Mouse (Mus musculus) embryonic facial prominence, embryonic 15.5 days (tissue): ENCODE measurements at regions not wholly inside any gene's neighbourhood (a gene's known extent, or its start where the extent isn't known, plus 50 kb on each side); places are given as distances from the start of the nearest gene placed in this dataset.

ENCODE experiments used
- ATAC-seq: fragments of 200-750 bp; cut with Nextera tagmentation; 2 replicates; pipeline ENCODE4 v1.8.0; 2017; ENCODE audit warnings: low read depth, moderate TSS enrichment; ENCODE audit not compliant: insufficient number of reproducible peaks, low FRiP score, low TSS enrichment
- H3K27ac ChIP-seq: fragments of 300-500 bp; sonication (generic); replicated peaks from 2 replicates; pipeline ENCODE4 v1.5.1; 2015; ENCODE audit warnings: mild to moderate bottlenecking, inconsistent platforms
- H3K27me3 ChIP-seq: fragments of 300-500 bp; sonication (generic); 2 replicates; pipeline ENCODE4 v1.6.1; 2015; ENCODE audit warnings: inconsistent platforms
- H3K36me3 ChIP-seq: fragments of 300-500 bp; sonication (generic); 2 replicates; pipeline ENCODE4 v1.6.1; 2015; ENCODE audit warnings: mild to moderate bottlenecking, inconsistent platforms
- H3K4me1 ChIP-seq: fragments of 300-500 bp; sonication (generic); 2 replicates; pipeline ENCODE4 v1.6.1; 2015; ENCODE audit warnings: inconsistent platforms
- H3K4me2 ChIP-seq: fragments of 300-500 bp; sonication (generic); replicated peaks from 2 replicates; pipeline ENCODE4 v1.6.1; 2015; ENCODE audit warnings: mild to moderate bottlenecking, inconsistent platforms
- H3K4me3 ChIP-seq: fragments of 300-500 bp; sonication (generic); replicated peaks from 2 replicates; pipeline ENCODE4 v1.5.1; 2015; ENCODE audit warnings: mild to moderate bottlenecking, inconsistent platforms
- H3K9ac ChIP-seq: fragments of 300-500 bp; sonication (generic); 2 replicates; pipeline ENCODE4 v1.6.1; 2015; ENCODE audit warnings: inconsistent platforms
- H3K9me3 ChIP-seq: fragments of 300-500 bp; sonication (generic); replicated peaks from 2 replicates; pipeline ENCODE4 v1.6.1; 2016; ENCODE audit warnings: inconsistent platforms
- WGBS: fragments of 180-500 bp; shearing (Covaris S2); methylation state at CpG from one replicate; pipeline ENCODE4 v1.1.7; 2015; 5-methylcytosine and 5-hydroxymethylcytosine counted together

GRCm38 (mm10) chr12:15222497-15223170, 594.1 kb downstream of the Trib2 start:
- 85% methylated on average over 5 of the region's 5 CpGs for WGBS

GRCm38 (mm10) chr12:15218504-15218903, 598.2 kb downstream of the Trib2 start:
- Histone ChIP-seq H3K36me3 (no peaks in the 10 kb centered on the region), H3K9ac (no peak overlapping the region), H3K27ac (no peak overlapping the region), H3K9me3 (no peaks in the 10 kb centered on the region), H3K4me3 (no peak overlapping the region), H3K27me3 (no peaks in the 10 kb centered on the region), H3K4me1 (no peaks in the 10 kb centered on the region), H3K4me2 (no peak overlapping the region)
- 70% methylated on average over 8 of the region's 8 CpGs for WGBS
- ATAC-seq = no peak

More at GRCm38 (mm10) chr12:15222497-15223170, 594.1 kb downstream of the Trib2 start:
- Histone ChIP-seq H3K27me3 (no peaks in the 10 kb centered on the region), H3K4me2 (no peak overlapping the region), H3K4me3 (no peak overlapping the region), H3K27ac (no peak overlapping the region), H3K9ac (no peak overlapping the region), H3K9me3 (no peaks in the 10 kb centered on the region), H3K4me1 (no peaks in the 10 kb centered on the region), H3K36me3 (no peaks in the 10 kb centered on the region)
- no peak for ATAC-seq

- Histone ChIP-seq H3K4me3 (no peak overlapping the region), H3K9ac (no peak overlapping the region), H3K27me3 (no peaks in the 10 kb centered on the region), H3K36me3 (no peaks in the 10 kb centered on the region), H3K4me1 (no peaks in the 10 kb centered on the region), H3K4me2 (no peak overlapping the region), H3K27ac (no peak overlapping the region), H3K9me3 (no peaks in the 10 kb centered on the region)
- 61% methylated on average over 3 of the region's 3 CpGs for WGBS
- no peak for ATAC-seq
Measured at GRCm38 (mm10) chr12:15216180-15216579, 600.5 kb downstream of the Trib2 start.

GRCm38 (mm10) chr12:15174411-15175041, 642.2 kb downstream of the Trib2 start:
- H3K36me3 ChIP-seq = no peaks in the 10 kb centered on the region
- no peak overlapping the region for H3K4me3 ChIP-seq
- 50% methylated on average over 6 of the region's 6 CpGs for WGBS
- ATAC-seq = no peak
- H3K9ac ChIP-seq = no peak overlapping the region
- no peak overlapping the region for H3K4me2 ChIP-seq
- H3K9me3 ChIP-seq = no peaks in the 10 kb centered on the region
- no peak overlapping the region for H3K27ac ChIP-seq
- H3K27me3 ChIP-seq = no peaks in the 10 kb centered on the region
- H3K4me1 ChIP-seq = no peaks in the 10 kb centered on the region

- Histone ChIP-seq H3K36me3 (no peaks in the 10 kb centered on the region), H3K27ac (no peak overlapping the region), H3K27me3 (no peaks in the 10 kb centered on the region), H3K4me2 (no peak overlapping the region), H3K4me3 (no peak overlapping the region), H3K4me1 (no peaks in the 10 kb centered on the region), H3K9ac (no peak overlapping the region), H3K9me3 (no peaks in the 10 kb centered on the region)
- 69% methylated on average over 5 of the region's 5 CpGs for WGBS
- ATAC-seq = no peak
Measured at GRCm38 (mm10) chr12:15162605-15163004, 654.1 kb downstream of the Trib2 start.

- no peak overlapping the region for H3K27ac ChIP-seq
- no peak overlapping the region for H3K4me3 ChIP-seq
- no peaks in the 10 kb centered on the region for H3K9me3 ChIP-seq
- H3K36me3 ChIP-seq = no peaks in the 10 kb centered on the region
- ATAC-seq = no peak
- no peaks in the 10 kb centered on the region for H3K27me3 ChIP-seq
- WGBS = 70% methylated on average over 3 of the region's 3 CpGs
- H3K4me2 ChIP-seq = no peak overlapping the region
- no peak overlapping the region for H3K9ac ChIP-seq
- no peaks in the 10 kb centered on the region for H3K4me1 ChIP-seq
Measured at GRCm38 (mm10) chr12:15161864-15162263, 654.9 kb downstream of the Trib2 start.

GRCm38 (mm10) chr12:15160478-15160998, 656.2 kb downstream of the Trib2 start:
- ATAC-seq = no peak
- 85% methylated on average over 2 of the region's 2 CpGs for WGBS
- H3K4me3 ChIP-seq = no peak overlapping the region

GRCm38 (mm10) chr12:15146398-15146797, 670.3 kb downstream of the Trib2 start:
- Histone ChIP-seq H3K4me1 (no peaks in the 10 kb centered on the region), H3K36me3 (no peaks in the 10 kb centered on the region), H3K27me3 (no peaks in the 10 kb centered on the region), H3K4me3 (no peak overlapping the region), H3K27ac (no peak overlapping the region), H3K9ac (no peak overlapping the region), H3K9me3 (no peaks in the 10 kb centered on the region), H3K4me2 (no peak overlapping the region)
- WGBS = 73% methylated on average over 2 of the region's 2 CpGs
- no peak for ATAC-seq

More at GRCm38 (mm10) chr12:15160478-15160998, 656.2 kb downstream of the Trib2 start:
- Histone ChIP-seq H3K36me3 (no peaks in the 10 kb centered on the region), H3K4me2 (no peak overlapping the region), H3K9ac (no peak overlapping the region), H3K4me1 (no peaks in the 10 kb centered on the region), H3K9me3 (no peaks in the 10 kb centered on the region), H3K27me3 (no peaks in the 10 kb centered on the region), H3K27ac (no peak overlapping the region)

GRCm38 (mm10) chr12:15137039-15137438, 679.7 kb downstream of the Trib2 start:
- H3K9ac ChIP-seq = no peak overlapping the region
- no peaks in the 10 kb centered on the region for H3K27me3 ChIP-seq
- H3K4me3 ChIP-seq = no peak overlapping the region
- H3K9me3 ChIP-seq = no peaks in the 10 kb centered on the region
- H3K27ac ChIP-seq = no peak overlapping the region
- WGBS = 73% methylated on average over 5 of the region's 5 CpGs
- no peak overlapping the region for H3K4me2 ChIP-seq
- H3K4me1 ChIP-seq = no peaks in the 10 kb centered on the region
- ATAC-seq = no peak
- H3K36me3 ChIP-seq = no peaks in the 10 kb centered on the region

- Histone ChIP-seq H3K4me3 (no peak overlapping the region), H3K27me3 (no peaks in the 10 kb centered on the region), H3K4me1 (no peaks in the 10 kb centered on the region), H3K9me3 (no peaks in the 10 kb centered on the region), H3K36me3 (no peaks in the 10 kb centered on the region), H3K9ac (no peak overlapping the region), H3K4me2 (no peak overlapping the region), H3K27ac (no peak overlapping the region)
- ATAC-seq = no peak
- WGBS = 76% methylated on average over 3 of the region's 3 CpGs
Measured at GRCm38 (mm10) chr12:15124179-15124578, 692.5 kb downstream of the Trib2 start.

GRCm38 (mm10) chr12:15122586-15123212, 694.0 kb downstream of the Trib2 start:
- Histone ChIP-seq H3K4me2 (no peak overlapping the region), H3K9me3 (no peaks in the 10 kb centered on the region), H3K4me3 (no peak overlapping the region), H3K9ac (no peak overlapping the region), H3K27ac (no peak overlapping the region), H3K4me1 (no peaks in the 10 kb centered on the region), H3K27me3 (no peaks in the 10 kb centered on the region), H3K36me3 (no peaks in the 10 kb centered on the region)
- 74% methylated on average over 4 of the region's 4 CpGs for WGBS
- ATAC-seq = no peak
